Mouse (Mus musculus): Measurements from ENCODE around the gene Bmt2. TPM values are rescaled to one million over a fixed set of nuclear protein-coding genes. Genes with fewer than 3 reads are reported as not detected.

The Bmt2 gene
- polyA plus RNA-seq, 1 experiment: 21.7 TPM

DNA sequence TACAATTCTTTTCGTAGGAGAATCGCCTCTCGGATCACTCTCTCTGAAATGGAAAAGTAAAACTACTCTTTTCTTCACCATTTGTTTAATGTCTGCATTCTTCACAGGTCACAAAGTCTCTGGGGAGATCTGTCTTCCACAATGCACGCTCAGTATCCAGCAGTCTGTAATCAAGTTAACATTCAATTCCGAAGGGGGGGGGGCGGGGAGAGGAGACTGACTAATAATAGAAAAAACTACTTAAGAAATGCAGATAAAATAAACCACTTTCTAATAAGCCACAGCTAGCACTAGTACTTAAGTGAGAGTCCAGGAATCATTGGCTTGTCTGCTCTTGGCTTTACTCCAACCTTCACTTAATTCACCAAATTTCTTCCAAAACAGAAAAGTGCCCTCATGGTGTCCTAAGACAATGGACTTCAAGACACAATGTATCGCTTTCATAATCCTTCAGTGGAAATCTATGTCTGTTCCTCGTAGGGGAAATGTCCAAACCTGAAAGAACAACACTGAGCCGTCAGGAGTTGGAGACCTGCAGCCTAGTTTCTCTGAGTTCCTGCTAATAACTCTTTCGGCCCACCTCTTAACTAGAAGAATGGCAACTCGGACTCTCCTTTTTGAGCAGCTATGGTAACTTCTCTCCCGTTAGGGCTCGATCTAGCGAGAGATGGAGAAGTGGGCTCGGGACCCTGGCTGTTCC lies 70.7 kb downstream of the Bmt2 start:
- TF ChIP-seq POLR2A (IDR thresholded peaks at IDR 0.05; ENCODE audit: low read depth, low read length): no peak
- Histone ChIP-seq H3K27ac (ENCODE audit: insufficient read depth, low read length) (peak overlapping the region; percentile 92), H3K4me3 (ENCODE audit: insufficient read depth, low read length) (peak overlapping the region; percentile 62), H3K4me1 (ENCODE audit: control insufficient read depth, insufficient read depth, low read length) (peaks cover 2% of the 10 kb centered on the region; the same call in 1 of the 2 replicates)

DNA sequence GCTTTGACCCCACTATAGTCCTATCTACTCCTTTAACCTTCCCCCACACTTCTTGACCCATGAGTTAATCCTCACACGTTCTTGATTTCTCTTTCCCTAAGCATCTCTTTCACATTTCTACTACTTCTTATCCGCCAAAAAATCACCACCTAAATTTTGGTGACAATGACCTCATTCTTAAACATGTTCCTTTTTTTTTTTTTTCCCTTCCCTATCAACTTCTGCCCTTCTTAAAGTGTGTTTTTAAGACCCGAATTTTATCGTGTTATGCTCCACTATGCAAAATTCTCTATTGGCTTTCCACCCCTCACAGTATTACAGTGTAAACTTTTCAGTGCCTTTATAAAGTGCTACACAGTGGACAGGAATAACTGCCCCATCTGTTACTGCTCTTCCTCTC lies 71.4 kb downstream of the Bmt2 start:
- peaks cover 2% of the 10 kb centered on the region; the same call in 1 of the 2 replicates for H3K4me1 ChIP-seq (ENCODE audit: control insufficient read depth, insufficient read depth, low read length)
- H3K4me3 ChIP-seq (ENCODE audit: insufficient read depth, low read length): peak overlapping the region; percentile 62
- TF ChIP-seq CTCF (IDR thresholded peaks at IDR 0.05; ENCODE audit: borderline replicate concordance, insufficient read depth, low read length): no peak
- no peak for TF ChIP-seq POLR2A (IDR thresholded peaks at IDR 0.05; ENCODE audit: low read depth, low read length)
- H3K27ac ChIP-seq (ENCODE audit: insufficient read depth, low read length): peak overlapping the region; percentile 92

DNA sequence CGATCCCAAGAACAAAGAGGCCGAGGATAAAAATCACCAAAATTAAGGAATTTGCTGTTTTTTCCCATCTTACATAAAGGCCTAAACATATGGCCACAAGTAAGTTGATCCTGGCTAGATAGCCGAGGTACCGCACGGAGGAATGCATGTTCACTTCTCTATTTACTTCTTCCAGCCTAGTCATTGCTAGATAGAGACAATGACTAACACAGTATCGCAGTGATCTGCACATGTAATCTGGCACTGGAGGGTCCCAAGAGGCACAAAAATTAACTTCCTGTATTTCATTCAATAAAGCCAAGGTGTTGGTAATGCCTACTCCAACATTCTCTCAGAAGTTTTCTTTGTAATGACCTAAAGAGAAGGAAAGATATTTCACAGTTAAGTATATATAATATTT lies 74.6 kb downstream of the Bmt2 start:
- H3K27ac ChIP-seq (ENCODE audit: insufficient read depth, low read length): peak overlapping the region; percentile 45
- H3K4me1 ChIP-seq (ENCODE audit: control insufficient read depth, insufficient read depth, low read length): peaks cover 2% of the 10 kb centered on the region; the same call in 1 of the 2 replicates
- no peak for TF ChIP-seq CTCF (IDR thresholded peaks at IDR 0.05; ENCODE audit: borderline replicate concordance, insufficient read depth, low read length)
- TF ChIP-seq POLR2A (IDR thresholded peaks at IDR 0.05; ENCODE audit: low read depth, low read length): no peak
- H3K4me3 ChIP-seq (ENCODE audit: insufficient read depth, low read length): no peak overlapping the region

DNA sequence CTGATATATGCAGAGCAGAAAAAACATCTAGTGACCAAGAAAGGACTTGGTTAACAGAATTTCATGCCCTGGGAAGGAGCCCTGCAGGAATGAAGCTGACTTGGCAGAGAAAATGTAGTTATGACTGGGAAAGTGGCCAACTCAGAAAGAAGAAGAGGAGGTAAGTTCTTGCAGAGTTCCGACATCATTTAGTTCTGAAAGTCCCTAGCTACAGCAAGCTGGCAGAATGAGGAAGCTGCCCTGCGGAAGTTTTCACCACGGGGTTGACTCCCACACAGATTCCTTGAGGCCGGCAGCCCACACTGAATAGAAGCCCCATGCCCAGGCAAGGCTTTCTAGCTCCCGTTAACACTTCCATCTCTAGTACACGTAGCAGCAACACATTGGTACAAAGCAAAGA lies 76.2 kb downstream of the Bmt2 start:
- Histone ChIP-seq H3K27ac (ENCODE audit: insufficient read depth, low read length) (peak overlapping the region; percentile 79), H3K4me1 (ENCODE audit: control insufficient read depth, insufficient read depth, low read length) (peaks cover 2% of the 10 kb centered on the region; the same call in 1 of the 2 replicates), H3K4me3 (ENCODE audit: insufficient read depth, low read length) (no peak overlapping the region)
- TF ChIP-seq CTCF (IDR thresholded peaks at IDR 0.05; ENCODE audit: borderline replicate concordance, insufficient read depth, low read length) (no peak), POLR2A (IDR thresholded peaks at IDR 0.05; ENCODE audit: low read depth, low read length) (no peak)

DNA sequence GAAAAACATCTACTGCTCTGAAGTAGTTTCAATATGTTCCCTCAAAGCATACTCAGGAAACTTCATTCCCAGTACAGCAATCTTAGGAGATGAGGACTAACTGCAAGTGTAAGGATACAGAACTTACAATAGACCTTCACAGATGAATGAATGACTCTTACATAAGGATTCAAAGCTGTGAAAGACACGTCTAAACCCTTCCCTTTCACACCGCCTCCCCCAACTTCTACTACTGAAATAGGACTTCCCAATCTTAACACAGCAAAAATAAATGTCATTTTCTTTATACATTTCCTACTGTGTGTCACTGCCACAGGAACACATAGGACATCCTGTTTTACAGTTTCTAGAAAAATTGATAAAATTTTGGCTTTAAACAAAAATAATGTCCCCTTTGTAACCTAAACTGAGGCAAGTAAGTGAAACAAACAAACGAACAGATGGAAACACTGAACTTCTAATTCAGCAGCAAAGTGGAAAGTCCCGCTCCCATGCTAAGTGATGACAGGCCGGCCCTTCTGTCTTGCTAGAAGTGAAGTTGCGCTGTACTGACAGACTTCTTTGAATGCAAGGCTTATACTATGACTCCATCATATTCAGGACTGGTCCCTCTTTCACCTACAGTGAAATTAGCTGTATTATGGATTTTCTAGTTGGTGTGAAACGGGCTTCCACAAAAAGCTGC lies 79.4 kb downstream of the Bmt2 start:
- H3K4me3 ChIP-seq (ENCODE audit: insufficient read depth, low read length): no peak overlapping the region
- TF ChIP-seq POLR2A (IDR thresholded peaks at IDR 0.05; ENCODE audit: low read depth, low read length): no peak
- no peak for TF ChIP-seq CTCF (IDR thresholded peaks at IDR 0.05; ENCODE audit: borderline replicate concordance, insufficient read depth, low read length)
- no peaks in the 10 kb centered on the region; the same call in 1 of the 2 replicates for H3K4me1 ChIP-seq (ENCODE audit: control insufficient read depth, insufficient read depth, low read length)
- no peak overlapping the region for H3K27ac ChIP-seq (ENCODE audit: insufficient read depth, low read length)

DNA sequence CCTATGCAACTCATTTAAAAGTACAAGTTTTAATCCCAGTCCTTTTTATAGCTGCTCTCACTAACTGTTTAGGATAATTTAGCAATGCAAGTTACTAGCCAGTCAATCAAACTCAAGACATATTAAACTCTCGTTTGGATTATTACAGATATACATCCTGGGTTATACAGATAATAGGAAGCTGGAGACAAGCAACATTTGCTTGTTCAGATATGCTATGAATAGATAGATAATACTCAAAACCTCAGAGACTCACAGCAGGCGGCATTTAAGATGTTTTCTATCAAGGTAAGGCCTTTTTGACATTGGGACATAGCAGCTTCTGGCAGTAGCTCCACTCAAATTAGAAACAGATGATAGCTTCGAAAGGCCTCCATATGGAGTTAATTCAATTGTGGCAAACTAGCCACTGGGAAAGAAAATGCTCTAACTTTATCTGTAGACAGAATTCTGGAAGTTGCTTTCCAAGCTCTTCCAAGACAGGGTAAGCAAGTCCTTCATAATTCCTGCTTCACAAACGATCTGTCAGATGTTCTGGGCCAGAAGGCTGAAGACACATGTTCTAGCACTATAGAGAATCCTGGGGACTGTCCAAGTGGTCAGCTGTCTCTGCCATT lies 84.9 kb downstream of the Bmt2 start:
- no peak overlapping the region for H3K4me3 ChIP-seq (ENCODE audit: insufficient read depth, low read length)
- H3K27ac ChIP-seq (ENCODE audit: insufficient read depth, low read length): no peak overlapping the region; the same call in 1 of the 2 replicates
- no peaks in the 10 kb centered on the region for H3K4me1 ChIP-seq (ENCODE audit: control insufficient read depth, insufficient read depth, low read length)
- no peak for TF ChIP-seq CTCF (IDR thresholded peaks at IDR 0.05; ENCODE audit: borderline replicate concordance, insufficient read depth, low read length)
- no peak for TF ChIP-seq POLR2A (IDR thresholded peaks at IDR 0.05; ENCODE audit: low read depth, low read length)

DNA sequence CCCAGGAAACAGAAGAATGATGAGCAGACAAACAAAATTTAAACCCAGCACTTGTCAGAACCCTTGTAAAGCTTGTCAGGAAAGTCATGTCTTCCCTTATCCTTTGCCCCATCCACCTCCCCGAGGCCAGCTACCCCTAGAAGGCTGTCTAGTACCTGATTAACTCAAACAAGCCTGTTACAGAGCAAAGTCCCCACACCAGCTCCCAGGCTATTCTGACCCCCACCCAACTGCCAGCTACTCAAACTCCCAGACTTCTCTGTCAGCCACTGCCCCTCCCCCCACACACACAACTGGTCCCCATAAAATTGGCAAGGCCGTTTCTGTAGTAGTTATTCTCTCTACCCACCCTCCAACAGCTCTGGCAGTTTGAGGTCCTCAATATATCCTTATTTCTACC lies 91.2 kb downstream of the Bmt2 start:
- H3K27ac ChIP-seq (ENCODE audit: insufficient read depth, low read length): no peak overlapping the region
- no peaks in the 10 kb centered on the region; the same call in none of the 2 replicates for H3K4me1 ChIP-seq (ENCODE audit: control insufficient read depth, insufficient read depth, low read length)
- H3K4me3 ChIP-seq (ENCODE audit: insufficient read depth, low read length): no peak overlapping the region
- no peak for TF ChIP-seq POLR2A (IDR thresholded peaks at IDR 0.05; ENCODE audit: low read depth, low read length)
- no peak for TF ChIP-seq CTCF (IDR thresholded peaks at IDR 0.05; ENCODE audit: borderline replicate concordance, insufficient read depth, low read length)

DNA sequence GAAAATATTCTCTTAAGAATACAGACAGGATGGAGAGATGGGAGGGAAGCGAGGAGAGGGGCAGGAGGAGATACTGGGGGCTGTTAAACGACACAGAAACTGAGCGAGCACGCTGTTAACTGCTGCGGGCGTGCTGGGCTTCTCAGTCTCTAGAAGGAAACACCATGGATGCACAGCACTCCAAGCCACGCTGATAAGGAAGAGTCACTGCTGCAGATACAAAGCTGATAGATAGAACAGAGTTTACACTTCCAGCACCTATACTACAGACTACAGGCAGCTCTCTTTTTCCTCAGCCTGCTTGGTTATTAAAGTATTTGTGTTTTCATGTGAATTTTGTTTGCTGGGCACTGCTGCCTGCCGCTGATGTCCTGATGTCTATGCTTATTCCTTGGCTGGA lies 91.6 kb downstream of the Bmt2 start:
- Histone ChIP-seq H3K4me3 (ENCODE audit: insufficient read depth, low read length) (no peak overlapping the region), H3K4me1 (ENCODE audit: control insufficient read depth, insufficient read depth, low read length) (no peaks in the 10 kb centered on the region; the same call in none of the 2 replicates), H3K27ac (ENCODE audit: insufficient read depth, low read length) (no peak overlapping the region)
- TF ChIP-seq POLR2A (IDR thresholded peaks at IDR 0.05; ENCODE audit: low read depth, low read length) (no peak), CTCF (IDR thresholded peaks at IDR 0.05; ENCODE audit: borderline replicate concordance, insufficient read depth, low read length) (no peak)

DNA sequence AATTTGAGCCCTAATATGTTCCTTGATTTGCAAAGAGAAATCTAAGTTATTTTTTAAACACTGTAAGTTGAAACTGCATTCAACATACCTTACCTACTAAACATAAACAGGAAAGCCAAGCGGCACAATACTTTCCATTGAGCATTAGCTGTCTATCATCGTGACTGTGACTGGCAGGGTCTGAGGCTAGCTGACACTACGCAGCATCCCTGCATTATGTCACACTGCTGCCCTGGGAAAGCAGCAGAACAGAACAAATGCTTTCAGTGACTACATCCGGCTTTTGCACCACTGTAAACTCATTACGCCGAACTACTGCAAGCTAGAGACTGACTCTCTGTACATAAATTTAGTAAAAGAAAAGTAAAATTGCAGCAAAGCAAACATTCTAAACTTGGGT lies 93.0 kb downstream of the Bmt2 start:
- Histone ChIP-seq H3K27ac (ENCODE audit: insufficient read depth, low read length) (no peak overlapping the region), H3K4me1 (ENCODE audit: control insufficient read depth, insufficient read depth, low read length) (no peaks in the 10 kb centered on the region; the same call in none of the 2 replicates), H3K4me3 (ENCODE audit: insufficient read depth, low read length) (no peak overlapping the region)
- TF ChIP-seq POLR2A (IDR thresholded peaks at IDR 0.05; ENCODE audit: low read depth, low read length): no peak
- no peak for TF ChIP-seq CTCF (IDR thresholded peaks at IDR 0.05; ENCODE audit: borderline replicate concordance, insufficient read depth, low read length)

DNA sequence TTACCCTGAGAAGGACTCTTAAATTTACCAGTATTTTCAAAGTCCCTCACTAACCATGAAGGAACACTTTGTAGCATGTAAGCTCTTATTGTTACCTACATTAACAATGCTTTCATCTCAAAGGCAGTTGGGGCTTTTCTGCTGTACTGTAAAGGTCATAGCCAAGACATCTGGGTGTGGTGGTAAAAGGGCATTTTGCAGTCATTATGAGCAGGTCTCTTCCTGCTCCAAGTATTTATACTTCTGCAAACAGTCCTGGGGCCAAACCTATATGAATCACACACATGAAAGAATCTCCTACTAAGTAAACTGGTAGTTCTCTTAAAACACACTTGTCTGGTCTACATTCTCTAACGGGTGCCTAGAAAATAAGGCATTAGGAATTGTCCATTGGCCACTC lies 95.7 kb downstream of the Bmt2 start:
- Histone ChIP-seq H3K27ac (ENCODE audit: insufficient read depth, low read length) (peak overlapping the region; percentile 11; the same call in 1 of the 2 replicates), H3K4me1 (ENCODE audit: control insufficient read depth, insufficient read depth, low read length) (no peaks in the 10 kb centered on the region; the same call in none of the 2 replicates), H3K4me3 (ENCODE audit: insufficient read depth, low read length) (no peak overlapping the region)
- no peak for TF ChIP-seq POLR2A (IDR thresholded peaks at IDR 0.05; ENCODE audit: low read depth, low read length)
- no peak for TF ChIP-seq CTCF (IDR thresholded peaks at IDR 0.05; ENCODE audit: borderline replicate concordance, insufficient read depth, low read length)

Other genes starting within 250 kb of the Bmt2 start
- 37.8 and 46.5 TPM in 2 replicates for gene Tmem168, start 69.9 kb downstream of the Bmt2 start, polyA plus RNA-seq (2011; ENCODE audit: insufficient read length, low read depth, missing spikeins)
- 4.5 and 5.6 TPM in 2 replicates for gene Gpr85, start 162.0 kb upstream of the Bmt2 start, polyA plus RNA-seq (2011; ENCODE audit: insufficient read length, low read depth, missing spikeins)
- gene 2610001J05Rik, start 193.6 kb upstream of the Bmt2 start, polyA plus RNA-seq (2011; ENCODE audit: insufficient read length, low read depth, missing spikeins): 109 and 114 TPM in 2 replicates